Mouse (Mus musculus) cerebellum, adult 2 months (tissue): Measurements from ENCODE around the gene 4932438A13Rik.
A peak's percentile ranks its signal among the peaks of the same experiment; 100 is the strongest.

Source experiments
- CTCF ChIP-seq: fragments of 200-500 bp; IDR thresholded peaks from 2 replicates; pipeline ENCODE4 v1.5.1; 2011; ENCODE audit warnings: low read depth, mild to moderate bottlenecking, control low read depth, low read length, moderate library complexity, borderline replicate concordance; ENCODE audit not compliant: insufficient read depth
- POLR2A ChIP-seq: fragments of 200-500 bp; IDR thresholded peaks from 2 replicates; pipeline ENCODE4 v1.6.1; 2011; ENCODE audit warnings: low read length, control low read depth, borderline replicate concordance; ENCODE audit not compliant: insufficient read depth

GRCm38 (mm10) chr3:36862721-36863275 is at the start of gene 4932438A13Rik:
- TF ChIP-seq POLR2A (peak; percentile 91), CTCF (no peak)
